9 mouse cellular contexts compared by ENCODE assay signal in the genomic region with DNA sequence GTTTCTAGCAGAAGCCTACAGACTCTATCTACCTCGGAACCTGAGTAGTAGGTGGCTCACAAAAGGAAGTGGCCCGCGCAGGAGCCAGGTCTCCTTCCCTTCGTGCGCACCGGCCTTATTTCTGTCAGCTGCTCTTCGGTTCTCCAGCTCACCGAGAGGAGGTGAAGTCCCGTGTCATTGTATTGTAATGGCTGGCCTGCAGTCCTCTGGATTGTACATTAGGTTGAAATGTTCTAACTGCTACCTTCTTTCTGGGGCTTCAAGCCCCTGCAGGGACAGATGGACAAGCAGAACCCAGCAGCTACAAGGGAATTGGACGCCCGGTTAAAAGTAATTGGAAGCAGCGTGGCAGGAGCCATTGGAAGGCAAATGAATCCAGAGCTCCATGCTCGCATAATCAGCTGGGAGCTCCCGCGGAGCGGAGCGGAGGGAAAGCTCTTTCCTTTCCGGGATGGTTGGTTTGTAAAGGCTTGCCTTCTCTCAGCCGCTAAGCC.
A peak's percentile ranks its signal among the peaks of the same experiment; 100 is the strongest.
DNase-seq lines count a peak whose midpoint lies in the region; ATAC-seq lines count a peak whose summit lies in the region.
"Had no signal": no experiment of that assay in that cellular context is flagged by ENCODE, and none has a peak within 500 bp of the region (broad histone marks: within the 10 kb centered on the region; RNA-seq: fewer than 3 reads in every experiment).

No protein-coding gene starts in this region.

- peaks cover 35% of the 10 kb centered on the region for H3K27me3 ChIP-seq in heart, embryonic 12.5 days (replicated peaks)
- H3K27me3 ChIP-seq in midbrain, embryonic 16.5 days (ENCODE audit: control insufficient read depth, insufficient read depth, low read depth, low read length) = no peaks in the 10 kb centered on the region

- H3K9me3 ChIP-seq in heart, embryonic 12.5 days (replicated peaks) = no peaks in the 10 kb centered on the region
- no peaks in the 10 kb centered on the region for H3K9me3 ChIP-seq in midbrain, embryonic 16.5 days (replicated peaks; ENCODE audit: control insufficient read depth, low read length, poor library complexity, severe bottlenecking)
- H3K9me3 ChIP-seq: G1E had no signal

- H3K36me3 ChIP-seq in heart, embryonic 12.5 days = no peaks in the 10 kb centered on the region
- H3K36me3 ChIP-seq in midbrain, embryonic 16.5 days (ENCODE audit: control insufficient read depth, insufficient read depth, low read length) = no peaks in the 10 kb centered on the region
- H3K36me3 ChIP-seq: G1E had no signal

- H3K27ac ChIP-seq in heart, embryonic 12.5 days (ENCODE audit: poor library complexity, severe bottlenecking) = no peak overlapping the region
- H3K27ac ChIP-seq in midbrain, embryonic 16.5 days (ENCODE audit: low read length) = no peak overlapping the region

- ATAC-seq in heart, embryonic 12.5 days (ENCODE audit: insufficient number of reproducible peaks, low FRiP score) = no peak
- 0 out of 2 replicates have a peak, but pooled peaks have one; percentile 48 for ATAC-seq in midbrain, embryonic 16.5 days

- DNase-seq in left cerebral cortex, adult 18-20 months (ENCODE audit: low spot score in 2 of 2) = peak; percentile 28 to 39
- no peak for DNase-seq in left cerebral cortex, adult 11 months (ENCODE audit: low spot score)
- peak; percentile 53 for DNase-seq in cerebellum, adult 9-10 months
- DNase-seq in kidney, adult 9 months = peak; percentile 9
- DNase-seq in thymus, postnatal 10 days (ENCODE audit: low spot score in 2 of 2) = no peak
- no peak for DNase-seq in spleen, postnatal 14 days (ENCODE audit: low spot score in 2 of 2)

- H3K9ac ChIP-seq in heart, embryonic 12.5 days = peak overlapping the region; percentile 38; the same call in 1 of the 2 replicates
- 0 out of 2 replicates have a peak overlapping the region, but pooled peaks have one; percentile 18 for H3K9ac ChIP-seq in midbrain, embryonic 16.5 days (ENCODE audit: low read depth, low read length)

- H3K4me1 ChIP-seq in heart, embryonic 12.5 days (replicated peaks) = peaks cover 5% of the 10 kb centered on the region; the same call in 1 of the 2 replicates
- peaks cover 17% of the 10 kb centered on the region for H3K4me1 ChIP-seq in midbrain, embryonic 16.5 days (ENCODE audit: control insufficient read depth, insufficient read depth, low read length)

- peak overlapping the region; percentile 42 for H3K4me3 ChIP-seq in heart, embryonic 12.5 days
- H3K4me3 ChIP-seq in midbrain, embryonic 16.5 days (ENCODE audit: low read depth, low read length) = peak overlapping the region; percentile 20; the same call in 1 of the 2 replicates

- H3K4me2 ChIP-seq in heart, embryonic 12.5 days = peak overlapping the region; percentile 78
- peak overlapping the region; percentile 63 for H3K4me2 ChIP-seq in midbrain, embryonic 16.5 days (ENCODE audit: low read length)

- WGBS in heart, embryonic 12.5 days = 2% methylated on average over 19 of the region's 19 CpGs
- under 1% methylated on average over 19 of the region's 19 CpGs for WGBS in midbrain, embryonic 16.5 days

Comparison
In these comparisons a context has a peak if more than half of its experiments do, and no peak if none do; other contexts are left out.
1. DNase-seq: peak in left cerebral cortex, adult 18-20 months (2 of 2), cerebellum, adult 9-10 months (single experiment) and kidney, adult 9 months (single experiment); none in left cerebral cortex, adult 11 months (single experiment), thymus, postnatal 10 days (0 of 2) and spleen, postnatal 14 days (0 of 2).